Mouse (Mus musculus) olfactory bulb, adult 2 months (tissue): ENCODE measurements around the gene Dchs2.

Experiments used
- CTCF ChIP-seq: fragments of 200-500 bp; IDR thresholded peaks from 2 replicates; pipeline ENCODE4 v1.5.1; 2012; ENCODE audit warnings: low read depth, mild to moderate bottlenecking, low read length, moderate library complexity; ENCODE audit not compliant: insufficient read depth
- POLR2A ChIP-seq: fragments of 200-500 bp; IDR thresholded peaks from 2 replicates; pipeline ENCODE4 v1.6.1; 2012; ENCODE audit warnings: mild to moderate bottlenecking, low read depth, low read length, moderate library complexity; ENCODE audit not compliant: insufficient read depth

- TF ChIP-seq CTCF = no peak
- no peak for TF ChIP-seq POLR2A
Measured at GRCm38 (mm10) chr3:83099139-83099538, 28.6 kb upstream of the Dchs2 start.
